Mouse (Mus musculus) lung, postnatal 0 days (tissue): Measurements from ENCODE around the gene Gm29666. TPM values are rescaled to one million over a fixed set of nuclear protein-coding genes. Genes with fewer than 3 reads are reported as not detected.

Source experiments
- ATAC-seq: fragments of 200-750 bp; cut with Nextera tagmentation; 2 replicates; pipeline ENCODE4 v1.8.0; 2017; ENCODE audit warnings: moderate library complexity
- DNase-seq: peaks from one replicate; pipeline ENCODE4 v3.0.0-alpha.2; 2016; ENCODE audit warnings: low spot score
- H3K27ac ChIP-seq: fragments of 300-500 bp; sonication (generic); 2 replicates; pipeline ENCODE4 v1.5.1; 2014; ENCODE audit warnings: antibody characterized with exemption, mild to moderate bottlenecking, low read length, mixed read lengths
- H3K27me3 ChIP-seq: fragments of 300-500 bp; sonication (generic); replicated peaks from 2 replicates; pipeline ENCODE4 v1.6.1; 2014; ENCODE audit warnings: low read length, mixed read lengths; ENCODE audit not compliant: insufficient read depth
- H3K36me3 ChIP-seq: fragments of 300-500 bp; sonication (generic); 2 replicates; pipeline ENCODE4 v1.6.1; 2014; ENCODE audit warnings: low read length, mixed read lengths; ENCODE audit not compliant: insufficient read depth
- H3K4me1 ChIP-seq: fragments of 300-500 bp; sonication (generic); 2 replicates; pipeline ENCODE4 v1.6.1; 2014; ENCODE audit warnings: antibody characterized with exemption, low read depth, low read length, mixed read lengths; ENCODE audit not compliant: insufficient read depth
- H3K4me2 ChIP-seq: fragments of 300-500 bp; sonication (generic); replicated peaks from 2 replicates; pipeline ENCODE4 v1.6.1; 2014; ENCODE audit warnings: low read depth, mild to moderate bottlenecking, low read length, moderate library complexity, mixed read lengths
- H3K4me3 ChIP-seq: fragments of 300-500 bp; sonication (generic); 2 replicates; pipeline ENCODE4 v1.5.1; 2014; ENCODE audit warnings: low read depth, low read length
- H3K9ac ChIP-seq: fragments of 300-500 bp; sonication (generic); replicated peaks from 2 replicates; pipeline ENCODE4 v1.6.1; 2014; ENCODE audit warnings: low read depth, mild to moderate bottlenecking
- H3K9me3 ChIP-seq: fragments of 300-500 bp; sonication (generic); 2 replicates; pipeline ENCODE4 v1.6.1; 2016; ENCODE audit warnings: low read length, mixed read lengths
- CTCF ChIP-seq: IDR thresholded peaks from 2 replicates; pipeline ENCODE4 v1.5.1; 2016; ENCODE audit warnings: antibody characterized with exemption, mild to moderate bottlenecking
- EP300 ChIP-seq: IDR thresholded peaks from 2 replicates; pipeline ENCODE4 v1.6.1; 2016; ENCODE audit warnings: antibody characterized with exemption, mild to moderate bottlenecking, control low read depth
- WGBS: fragments of 180-500 bp; shearing (Covaris S2); extraction: QIAGEN DNeasy Blood & Tissue Kit; methylation state at CpG from one replicate; pipeline ENCODE4 v1.1.7; 2014; 5-methylcytosine and 5-hydroxymethylcytosine counted together
- microRNA-seq: library from miRNA; unstranded; fragments of <30 nt; microRNA quantifications from one replicate; pipeline ENCODE4, GENCODE M21; 2016
- polyA plus RNA-seq: library from polyadenylated mRNA; unstranded; fragments of >200 nt; fragmentation: Nextera tagmentation; extraction: Ambion mirVana; gene quantifications from 2 replicates; pipeline ENCODE4 v1.2.1, GENCODE M21; 2015

The Gm29666 gene
- polyA plus RNA-seq, 1 experiment from 2014 or later = 0.12 TPM

DNA sequence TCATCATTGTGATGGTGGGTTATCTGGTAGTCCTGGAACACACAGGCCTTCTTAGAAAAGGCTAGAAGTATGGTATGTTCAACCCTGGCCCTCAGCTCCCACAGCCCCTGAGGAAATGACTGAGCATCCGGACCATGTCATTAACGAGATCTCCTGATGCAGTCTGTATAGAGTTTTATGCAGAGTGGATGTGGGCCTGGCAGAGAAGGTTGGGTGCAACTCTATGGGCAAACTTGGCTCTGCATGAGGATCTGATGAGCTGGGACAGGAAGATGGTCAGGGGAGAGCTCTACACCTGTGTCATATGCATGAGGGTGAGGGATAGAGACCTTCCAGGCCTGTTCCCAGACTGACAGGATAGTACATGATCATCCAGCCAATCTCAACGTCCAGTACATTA is 48.0 kb downstream of the Gm29666 start:
- no peak overlapping the region for H3K4me3 ChIP-seq
- no peak overlapping the region for H3K9ac ChIP-seq
- no peak for TF ChIP-seq CTCF
- no peak for TF ChIP-seq EP300
- H3K27ac ChIP-seq = no peak overlapping the region
- H3K4me1 ChIP-seq = no peaks in the 10 kb centered on the region
- H3K4me2 ChIP-seq = no peak overlapping the region
- no peak for ATAC-seq
- DNase-seq = no peak
- WGBS = 78% methylated on average over 3 of the region's 3 CpGs
- H3K36me3 ChIP-seq = no peaks in the 10 kb centered on the region
- H3K9me3 ChIP-seq = no peaks in the 10 kb centered on the region
- no peaks in the 10 kb centered on the region for H3K27me3 ChIP-seq

GRCm38 (mm10) chr15:84861911-84862310 is 57.9 kb downstream of the Gm29666 start:
- Histone ChIP-seq H3K9me3 (no peaks in the 10 kb centered on the region), H3K4me2 (no peak overlapping the region), H3K4me1 (no peaks in the 10 kb centered on the region), H3K36me3 (no peaks in the 10 kb centered on the region), H3K9ac (no peak overlapping the region), H3K27ac (no peak overlapping the region), H3K4me3 (no peak overlapping the region), H3K27me3 (0 out of 2 replicates have a peak, but pooled peaks cover 4% of the 10 kb centered on the region)
- ATAC-seq = no peak
- no peak for DNase-seq
- 91% methylated on average over 8 of the region's 8 CpGs for WGBS
- TF ChIP-seq EP300 = no peak
- no peak for TF ChIP-seq CTCF

Small RNA genes lying within 50 kb of the gene (microRNA-seq; reads per million reads assigned to microRNA genes)
- gene Mir1249 = 13.5 reads per million, percentile 26 among the genes with 10 or more reads in this experiment

Other genes starting within 250 kb of the Gm29666 start
- gene Arhgap8, start 200.0 kb downstream of the Gm29666 start, polyA plus RNA-seq = 15.9 and 19.4 TPM in 2 replicates
- 0.08 and 0.12 TPM in 2 replicates for gene Phf21b, start 64.0 kb downstream of the Gm29666 start, polyA plus RNA-seq
- gene Nup50, start 3.4 kb upstream of the Gm29666 start, polyA plus RNA-seq = 12.1 and 13.9 TPM in 2 replicates
- gene 5031439G07Rik, start 68.5 kb upstream of the Gm29666 start, polyA plus RNA-seq = 4.3 and 4.6 TPM in 2 replicates
- 33.6 and 41.0 TPM in 2 replicates for gene Upk3a, start 97.1 kb upstream of the Gm29666 start, polyA plus RNA-seq
- gene Fam118a, start 108.9 kb upstream of the Gm29666 start, polyA plus RNA-seq = 18.2 and 18.9 TPM in 2 replicates
- gene Smc1b, start 211.9 kb upstream of the Gm29666 start, polyA plus RNA-seq = 0.04 TPM in 1 of 2 replicates, not detected in the other
- 0.56 and 1.2 TPM in 2 replicates for gene Ribc2, start 212.0 kb upstream of the Gm29666 start, polyA plus RNA-seq